Mouse (Mus musculus) CH12.LX (cell line): ENCODE measurements around the gene Cemip2. TPM values are rescaled to one million over a fixed set of nuclear protein-coding genes. Genes with fewer than 3 reads are reported as not detected.

Experiments used
- DNase-seq: peaks from one replicate; pipeline ENCODE4 v3.0.0-alpha.2; 2013; ENCODE audit errors: extremely low read depth
- H3K27ac ChIP-seq: 2 replicates; pipeline ENCODE4 v1.5.1; 2012; ENCODE audit warnings: low read depth, mild to moderate bottlenecking, control low read depth, moderate library complexity; ENCODE audit not compliant: insufficient read depth
- H3K27me3 ChIP-seq: replicated peaks from 2 replicates; pipeline ENCODE3; 2012; ENCODE audit warnings: inconsistent platforms
- H3K36me3 ChIP-seq, 2 experiments: replicated peaks in 1 of 2; 2 replicates each; pipeline versions ENCODE3 to v1.6.1; 2012; ENCODE audit warnings: inconsistent platforms in 1 of 2, low read length in 1 of 2, mild to moderate bottlenecking in 1 of 2, mixed read lengths in 1 of 2, moderate library complexity in 1 of 2; ENCODE audit not compliant: control insufficient read depth in 1 of 2, insufficient read depth in 1 of 2
- H3K4me1 ChIP-seq, 2 experiments: 2 replicates each; pipeline ENCODE4 v1.6.1; 2012; ENCODE audit warnings: inconsistent platforms in 1 of 2, moderate library complexity in 1 of 2; ENCODE audit not compliant: insufficient read depth in 2 of 2, control insufficient read depth in 1 of 2
- H3K4me2 ChIP-seq: 2 replicates; pipeline ENCODE4 v1.6.1; 2012; ENCODE audit warnings: low read depth, mild to moderate bottlenecking, control low read depth; ENCODE audit not compliant: poor library complexity, insufficient read depth, severe bottlenecking
- H3K4me3 ChIP-seq, 3 experiments: fragments of 150-350 bp in 1 of 3; sonication (generic) in 1 of 3; replicated peaks in 1 of 3; 2 replicates each; pipeline versions ENCODE3 to v1.5.1; 2011 to 2012; ENCODE audit warnings: low read depth in 2 of 3, low read length in 2 of 3, mild to moderate bottlenecking in 2 of 3, moderate library complexity in 2 of 3, control low read depth in 1 of 3, improper control_type of control experiment in 1 of 3, inconsistent platforms in 1 of 3, mixed read lengths in 1 of 3; ENCODE audit not compliant: poor library complexity in 1 of 3
- H3K79me2 ChIP-seq: replicated peaks from 2 replicates; pipeline ENCODE4 v1.6.1; 2012; ENCODE audit warnings: mild to moderate bottlenecking, moderate library complexity; ENCODE audit not compliant: control insufficient read depth, poor library complexity, insufficient read depth, severe bottlenecking; ENCODE audit errors: extremely low read depth
- H3K9ac ChIP-seq: 2 replicates; pipeline ENCODE4 v1.6.1; 2012; ENCODE audit warnings: low read depth, mild to moderate bottlenecking, control low read depth, moderate library complexity; ENCODE audit not compliant: insufficient read depth
- H3K9me3 ChIP-seq: replicated peaks from 2 replicates; pipeline ENCODE3; 2012; ENCODE audit warnings: low read length, inconsistent platforms, mixed read lengths
- CHD1 ChIP-seq: IDR thresholded peaks from 2 replicates; pipeline ENCODE4 v1.6.1; 2012; ENCODE audit warnings: low read depth, low read length, improper control_type of control experiment, inconsistent platforms
- CHD2 ChIP-seq: IDR thresholded peaks from 2 replicates; pipeline ENCODE4 v1.6.1; 2011; ENCODE audit warnings: low read length, improper control_type of control experiment
- CTCF ChIP-seq, 2 experiments: IDR thresholded peaks in 1 of 2; conservative IDR thresholded peaks in 1 of 2; 2 replicates each; pipeline ENCODE4 v1.5.1; 2011 to 2012; ENCODE audit warnings: low read depth in 2 of 2, low read length in 2 of 2, improper control_type of control experiment in 1 of 2, inconsistent platforms in 1 of 2, mild to moderate bottlenecking in 1 of 2, moderate library complexity in 1 of 2
- EP300 ChIP-seq: IDR thresholded peaks from 2 replicates; pipeline ENCODE4 v1.6.1; 2011; ENCODE audit warnings: low read length, improper control_type of control experiment
- ETS1 ChIP-seq: conservative IDR thresholded peaks from 2 replicates; pipeline ENCODE4 v1.6.1; 2012; ENCODE audit warnings: low read depth, mild to moderate bottlenecking, inconsistent platforms, low read length, improper control_type of control experiment, moderate library complexity
- GABPA ChIP-seq: IDR thresholded peaks from 2 replicates; pipeline ENCODE4 v1.6.1; 2012; ENCODE audit warnings: low read depth, low read length, improper control_type of control experiment, inconsistent platforms; ENCODE audit not compliant: insufficient replicate concordance
- HCFC1 ChIP-seq: IDR thresholded peaks from 2 replicates; pipeline ENCODE4 v1.6.1; 2012; ENCODE audit warnings: low read depth, mild to moderate bottlenecking, inconsistent platforms, low read length, improper control_type of control experiment
- KAT2A ChIP-seq: IDR thresholded peaks from 2 replicates; pipeline ENCODE4 v1.6.1; 2012; ENCODE audit warnings: low read length, improper control_type of control experiment, inconsistent platforms; ENCODE audit not compliant: insufficient replicate concordance
- MAFK ChIP-seq: IDR thresholded peaks from 2 replicates; pipeline ENCODE4 v1.6.1; 2011; ENCODE audit warnings: low read length, improper control_type of control experiment; ENCODE audit not compliant: insufficient replicate concordance
- MAX ChIP-seq: IDR thresholded peaks from 2 replicates; pipeline ENCODE4 v1.6.1; 2011; ENCODE audit warnings: low read length, improper control_type of control experiment
- MAZ ChIP-seq: IDR thresholded peaks from 2 replicates; pipeline ENCODE4 v1.6.1; 2012; ENCODE audit warnings: low read depth, mild to moderate bottlenecking, inconsistent platforms, low read length, improper control_type of control experiment, moderate library complexity
- NRF1 ChIP-seq: IDR thresholded peaks from 2 replicates; pipeline ENCODE4 v1.6.1; 2014; ENCODE audit warnings: low read depth, mild to moderate bottlenecking, inconsistent platforms, low read length, improper control_type of control experiment, moderate library complexity
- PAX5 ChIP-seq: IDR thresholded peaks from 2 replicates; pipeline ENCODE4 v1.6.1; 2012; ENCODE audit warnings: low read length, inconsistent platforms, mixed read lengths
- POLR2A ChIP-seq: IDR thresholded peaks from 2 replicates; pipeline ENCODE4 v1.6.1; 2011; ENCODE audit warnings: low read depth, mild to moderate bottlenecking, improper control_type of control experiment, low read length
- RAD21 ChIP-seq: IDR thresholded peaks from 2 replicates; pipeline ENCODE4 v1.6.1; 2011; ENCODE audit warnings: low read depth, mild to moderate bottlenecking, low read length, improper control_type of control experiment, moderate library complexity
- SMC3 ChIP-seq: IDR thresholded peaks from 2 replicates; pipeline ENCODE4 v1.6.1; 2011; ENCODE audit warnings: low read depth, low read length, improper control_type of control experiment
- TCF12 ChIP-seq: IDR thresholded peaks from 2 replicates; pipeline ENCODE4 v1.6.1; 2014; ENCODE audit warnings: low read depth, mild to moderate bottlenecking, inconsistent platforms, low read length, improper control_type of control experiment
- UBTF ChIP-seq: IDR thresholded peaks from 2 replicates; pipeline ENCODE4 v1.6.1; 2012; ENCODE audit warnings: low read depth, mild to moderate bottlenecking, inconsistent platforms, low read length, improper control_type of control experiment, moderate library complexity
- USF1 ChIP-seq: IDR thresholded peaks from 2 replicates; pipeline ENCODE4 v1.6.1; 2014; ENCODE audit warnings: low read depth, mild to moderate bottlenecking, inconsistent platforms, low read length, improper control_type of control experiment
- USF2 ChIP-seq: conservative IDR thresholded peaks from 2 replicates; pipeline ENCODE4 v1.6.1; 2011; ENCODE audit warnings: low read depth, low read length, improper control_type of control experiment
- ZC3H11A ChIP-seq: IDR thresholded peaks from 2 replicates; pipeline ENCODE4 v1.6.1; 2012; ENCODE audit warnings: low read depth, mild to moderate bottlenecking, inconsistent platforms, low read length, improper control_type of control experiment
- ZNF384 ChIP-seq: IDR thresholded peaks from 2 replicates; pipeline ENCODE4 v1.6.1; 2012; ENCODE audit warnings: low read depth, low read length, improper control_type of control experiment, inconsistent platforms
- dilution Hi-C: fragments of 300-500 bp; cut with MboI; formaldehyde crosslinking; loops from 2 replicates; pipeline ENCODE4 v1.14.3; 2020; ENCODE audit warnings: low sequenced_read_pairs; ENCODE audit not compliant: extremely low pct_unique_long_range_greater_than_20kb, extremely low pct_ligation_motif_present
- in situ Hi-C: fragments of 300-500 bp; cut with MboI; formaldehyde crosslinking; loops from 3 replicates; pipeline ENCODE4 v1.14.3; 2019; ENCODE audit warnings: low sequenced_read_pairs, low pct_ligation_motif_present, low pct_unique_long_range_greater_than_20kb, mixed read lengths
- polyA plus RNA-seq: library from polyadenylated mRNA; unstranded; fragments of >175 nt; gene quantifications from 2 replicates; pipeline ENCODE4 v1.2.1, GENCODE M21; 2012; ENCODE audit warnings: low read depth; ENCODE audit not compliant: insufficient read length
- total RNA-seq, 2 experiments: library from RNA; depleted of rRNA; stranded (reverse); fragments of 300-350 nt in 1 of 2; fragments of >200 nt in 1 of 2; gene quantifications; 2 replicates each; pipeline ENCODE4 v1.2.3; 2012 to 2014

The Cemip2 gene
- total and polyA plus RNA-seq, 3 experiments = 7.4 to 8.5 (median 7.9) TPM

DNA sequence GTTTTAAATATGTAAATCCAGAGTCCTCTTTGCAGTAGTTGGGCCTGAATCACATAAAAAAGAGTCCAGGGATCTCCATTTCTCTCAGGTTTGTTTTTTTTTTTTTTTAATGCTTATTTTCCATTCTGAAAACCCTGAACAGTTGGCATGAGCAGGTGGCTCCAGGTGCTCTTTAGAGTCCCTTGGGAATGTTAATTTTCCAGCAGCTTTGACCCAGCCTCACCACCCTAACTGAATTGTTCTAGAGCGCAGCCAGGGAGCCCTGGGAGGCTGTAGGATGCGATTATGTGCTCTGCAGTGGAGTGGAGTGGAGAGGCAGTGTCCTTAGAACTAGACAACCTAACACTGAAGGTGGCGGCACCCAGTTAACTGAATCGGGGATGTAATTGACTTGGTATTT, 13.7 kb downstream of the Cemip2 start:
- Histone ChIP-seq H3K9ac (no peak overlapping the region), H3K27me3 (no peaks in the 10 kb centered on the region), H3K27ac (no peak overlapping the region)

DNA sequence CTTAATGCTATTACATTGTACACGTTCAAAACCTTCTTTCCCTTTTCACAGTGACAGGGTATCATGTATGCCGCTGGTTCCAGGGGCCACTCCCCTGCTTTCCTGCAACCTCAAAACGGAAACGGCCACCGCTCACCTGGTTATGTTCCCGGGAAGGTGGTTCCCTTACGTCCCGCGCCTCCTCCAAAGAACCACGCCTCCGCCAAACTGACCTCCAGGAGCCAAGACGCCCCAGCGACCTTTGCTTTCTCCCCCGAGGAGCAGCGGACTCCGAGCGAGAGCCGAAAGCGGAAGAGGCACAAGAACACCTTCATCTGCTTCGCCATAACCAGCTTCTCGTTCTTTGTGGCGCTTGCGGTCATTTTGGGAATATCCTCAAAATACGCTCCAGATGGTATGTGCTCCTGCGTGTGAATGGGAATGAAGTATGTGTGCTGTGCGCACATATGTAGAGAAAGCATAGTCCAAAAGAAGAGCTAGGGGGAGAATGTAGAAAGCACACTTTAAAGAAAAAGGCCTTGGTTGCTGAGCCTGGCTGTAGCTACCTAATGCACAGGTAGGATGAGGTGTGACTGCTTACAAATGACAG, 14.5 kb downstream of the Cemip2 start:
- H3K4me2 ChIP-seq = no peak overlapping the region
- dilution Hi-C loops (no loop called here), in situ Hi-C loops (no loop called here)
- H3K9me3 ChIP-seq = no peaks in the 10 kb centered on the region
- H3K4me1 ChIP-seq = peaks cover 0 to 29% of the 10 kb centered on the region in 2 experiments; a peak in 2 of 4 replicates
- no peak overlapping the region for H3K9ac ChIP-seq
- H3K79me2 ChIP-seq = no peaks in the 10 kb centered on the region
- no peak overlapping the region for H3K4me3 ChIP-seq
- no peak overlapping the region for H3K27ac ChIP-seq
- TF ChIP-seq GABPA = no peak
- TF ChIP-seq CTCF (conservative IDR thresholded peaks at IDR 0.05 in 1 of 2, IDR thresholded peaks at IDR 0.05 in 1 of 2; ENCODE audit: low read depth in 2 of 2, low read length in 2 of 2) = no peak
- TF ChIP-seq CHD1 = no peak
- no peak for TF ChIP-seq ZC3H11A
- TF ChIP-seq MAZ = no peak
- no peak for TF ChIP-seq ZNF384
- no peak for TF ChIP-seq MAFK
- no peak for DNase-seq
- H3K36me3 ChIP-seq = peaks cover 0 to 38% of the 10 kb centered on the region in 2 experiments
- H3K27me3 ChIP-seq = no peaks in the 10 kb centered on the region

More for the DNA sequence above, 13.7 kb downstream of the Cemip2 start:
- TF ChIP-seq UBTF (no peak), CHD1 (no peak), ZNF384 (no peak), POLR2A (no peak), ETS1 (no peak), KAT2A (no peak), PAX5 (no peak), RAD21 (no peak), MAX (no peak), CTCF (conservative IDR thresholded peaks at IDR 0.05 in 1 of 2, IDR thresholded peaks at IDR 0.05 in 1 of 2; ENCODE audit: low read depth in 2 of 2, low read length in 2 of 2) (no peak), NRF1 (no peak), SMC3 (no peak), USF1 (no peak), CHD2 (no peak), USF2 (no peak), TCF12 (no peak), EP300 (no peak), HCFC1 (no peak), ZC3H11A (no peak)
- Histone ChIP-seq H3K4me1 (peaks cover 2 to 38% of the 10 kb centered on the region in 2 experiments; a peak in 3 of 4 replicates), H3K36me3 (peaks cover 0 to 31% of the 10 kb centered on the region in 2 experiments), H3K9me3 (no peaks in the 10 kb centered on the region), H3K4me3 (no peak overlapping the region), H3K4me2 (no peak overlapping the region), H3K79me2 (no peaks in the 10 kb centered on the region)
- DNase-seq = no peak
- in situ Hi-C loops (no loop called here), dilution Hi-C loops (no loop called here)
